Mouse (Mus musculus) embryonic fibroblast, embryonic 13.5 days (primary cell): ENCODE measurements at regions not wholly inside any gene's neighbourhood (a gene's known extent, or its start where the extent isn't known, plus 50 kb on each side); places are given as distances from the start of the nearest gene placed in this dataset.

Source experiments
- H3K27ac ChIP-seq: 2 replicates; pipeline ENCODE4 v1.5.1; 2012; ENCODE audit warnings: low read length, control low read depth, inconsistent platforms; ENCODE audit not compliant: insufficient read depth
- H3K4me1 ChIP-seq: 2 replicates; pipeline ENCODE4 v1.6.1; 2011; ENCODE audit warnings: low read length; ENCODE audit not compliant: control insufficient read depth, insufficient read depth
- H3K4me3 ChIP-seq: 2 replicates; pipeline ENCODE4 v1.5.1; 2011; ENCODE audit warnings: mild to moderate bottlenecking, control low read depth, low read length; ENCODE audit not compliant: insufficient read depth
- CTCF ChIP-seq: IDR thresholded peaks from 2 replicates; pipeline ENCODE4 v1.5.1; 2011; ENCODE audit warnings: mild to moderate bottlenecking, control low read depth, low read length, moderate library complexity, borderline replicate concordance; ENCODE audit not compliant: insufficient read depth
- POLR2A ChIP-seq: IDR thresholded peaks from 2 replicates; pipeline ENCODE4 v1.6.1; 2011; ENCODE audit warnings: low read depth, mild to moderate bottlenecking, control low read depth, low read length, moderate library complexity

- no peak for TF ChIP-seq POLR2A
- TF ChIP-seq CTCF: no peak
- H3K4me1 ChIP-seq: no peaks in the 10 kb centered on the region
- no peak overlapping the region for H3K4me3 ChIP-seq
Measured at GRCm38 (mm10) chr13:83984651-83985331, 237.3 kb upstream of the Tmem161b start.

DNA sequence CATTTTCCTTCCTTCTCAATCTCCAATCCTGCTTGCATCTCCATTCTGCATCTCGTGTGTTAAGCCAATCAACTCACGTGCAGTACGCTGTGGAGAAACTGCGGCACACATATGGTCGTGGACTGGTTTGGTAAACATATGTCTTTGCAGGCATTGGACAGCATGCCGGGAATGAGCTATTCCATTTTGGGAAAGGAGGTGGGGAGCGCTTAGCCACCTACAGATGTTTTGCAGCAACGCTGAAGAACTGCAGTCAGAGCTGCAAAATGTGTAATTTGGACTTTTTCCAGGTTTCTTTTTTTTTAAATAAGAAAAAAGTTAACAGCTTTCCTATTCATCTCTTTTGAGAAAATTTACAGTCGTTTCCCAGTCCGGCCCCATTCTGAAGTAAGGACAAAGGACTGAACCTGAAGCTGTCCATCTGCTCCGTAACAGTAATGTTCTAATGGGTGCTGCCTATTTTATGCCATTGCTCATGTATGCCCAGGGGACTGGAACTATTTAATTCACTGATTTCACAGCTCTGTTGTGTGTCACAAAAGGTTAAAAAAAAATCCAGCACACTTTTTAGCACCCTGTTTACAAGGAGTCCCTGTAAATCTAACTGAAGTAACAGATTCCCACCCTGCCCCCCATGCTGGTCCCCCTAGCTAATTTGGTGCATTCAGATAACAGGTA, 234.2 kb upstream of the Tmem161b start:
- Histone ChIP-seq H3K4me3 (no peak overlapping the region), H3K4me1 (no peaks in the 10 kb centered on the region), H3K27ac (no peak overlapping the region)
- no peak for TF ChIP-seq POLR2A

More at GRCm38 (mm10) chr13:83984651-83985331, 237.3 kb upstream of the Tmem161b start:
- H3K27ac ChIP-seq: no peak overlapping the region

- no peak overlapping the region for H3K27ac ChIP-seq
- H3K4me1 ChIP-seq: no peaks in the 10 kb centered on the region
Measured at GRCm38 (mm10) chr13:83988517-83988916, 233.6 kb upstream of the Tmem161b start.

GRCm38 (mm10) chr13:83997599-83998369, 224.3 kb upstream of the Tmem161b start:
- Histone ChIP-seq H3K27ac (no peak overlapping the region), H3K4me3 (no peak overlapping the region), H3K4me1 (no peaks in the 10 kb centered on the region)
- no peak for TF ChIP-seq POLR2A
- no peak for TF ChIP-seq CTCF

More at GRCm38 (mm10) chr13:83988517-83988916, 233.6 kb upstream of the Tmem161b start:
- H3K4me3 ChIP-seq: no peak overlapping the region
- TF ChIP-seq POLR2A (no peak), CTCF (no peak)

DNA sequence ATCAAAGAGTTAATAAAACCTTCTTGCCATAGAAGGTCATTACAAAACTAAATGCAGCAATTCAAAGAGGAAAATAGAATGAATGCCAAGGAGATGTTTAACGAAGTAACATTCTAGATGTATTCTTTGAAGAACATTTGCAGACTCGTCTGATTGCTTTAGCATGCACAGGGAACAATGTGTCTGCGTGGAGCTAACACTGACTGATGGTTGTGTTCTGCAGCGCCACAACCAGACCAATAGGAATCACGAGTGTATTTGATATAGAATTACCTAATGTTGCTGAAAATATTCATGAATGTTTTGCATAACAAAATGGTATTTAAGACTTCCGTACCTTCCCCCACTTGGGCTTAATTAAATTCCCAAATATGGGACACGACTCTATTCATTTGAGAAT, 200.3 kb upstream of the Tmem161b start:
- H3K27ac ChIP-seq: no peak overlapping the region
- H3K4me1 ChIP-seq: no peaks in the 10 kb centered on the region; the same call in 1 of the 2 replicates
- TF ChIP-seq CTCF (no peak), POLR2A (no peak)
- no peak overlapping the region for H3K4me3 ChIP-seq

GRCm38 (mm10) chr13:84023021-84023420, 199.1 kb upstream of the Tmem161b start:
- no peak overlapping the region for H3K4me3 ChIP-seq
- no peak overlapping the region for H3K27ac ChIP-seq
- TF ChIP-seq POLR2A: no peak
- no peak for TF ChIP-seq CTCF
- H3K4me1 ChIP-seq: no peaks in the 10 kb centered on the region; the same call in 1 of the 2 replicates

DNA sequence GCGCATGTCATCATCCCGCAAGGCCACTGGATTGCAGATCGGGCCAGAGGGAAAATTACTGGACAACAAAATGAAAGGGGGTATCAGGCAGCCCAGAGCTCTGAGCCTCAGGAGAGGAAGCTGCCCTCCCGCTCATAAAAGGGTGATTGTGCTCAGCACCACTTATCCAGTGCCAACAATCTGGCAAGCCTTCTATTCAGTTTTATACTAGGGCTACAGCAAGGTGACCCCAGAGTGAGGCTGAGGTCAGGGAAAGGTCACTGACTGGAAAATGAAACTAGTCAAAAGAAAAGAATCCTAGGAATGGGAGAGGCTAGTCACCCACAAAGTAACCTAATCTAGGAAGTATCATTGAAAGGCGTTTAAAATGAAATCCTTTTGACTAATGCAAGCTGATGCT, 198.5 kb upstream of the Tmem161b start:
- Histone ChIP-seq H3K27ac (no peak overlapping the region), H3K4me1 (no peaks in the 10 kb centered on the region; the same call in 1 of the 2 replicates), H3K4me3 (no peak overlapping the region)
- no peak for TF ChIP-seq CTCF

DNA sequence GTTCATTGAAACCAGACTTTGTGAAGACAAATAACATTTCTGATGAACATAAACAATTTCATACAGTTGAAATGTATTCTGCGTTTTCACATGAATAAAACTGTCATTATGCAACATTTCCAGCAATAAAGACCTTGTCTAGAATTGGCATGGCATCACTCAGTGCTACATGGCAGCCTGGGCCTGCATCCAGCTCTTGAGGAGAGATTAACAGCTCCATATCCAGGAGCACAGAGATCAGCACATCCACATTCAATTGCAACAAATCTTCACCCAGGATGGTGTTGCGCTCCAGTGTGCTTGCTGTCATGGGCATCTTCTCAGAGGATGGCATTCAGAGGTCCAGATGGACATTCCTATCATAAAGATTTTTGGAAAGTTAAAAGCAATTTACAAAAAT, 196.7 kb upstream of the Tmem161b start:
- H3K27ac ChIP-seq: no peak overlapping the region
- no peak for TF ChIP-seq POLR2A
- TF ChIP-seq CTCF: no peak
- no peaks in the 10 kb centered on the region; the same call in 1 of the 2 replicates for H3K4me1 ChIP-seq
- H3K4me3 ChIP-seq: no peak overlapping the region

GRCm38 (mm10) chr13:84047736-84048135, 174.4 kb upstream of the Tmem161b start:
- TF ChIP-seq CTCF (no peak), POLR2A (no peak)
- no peak overlapping the region for H3K27ac ChIP-seq
- H3K4me3 ChIP-seq: no peak overlapping the region
- no peaks in the 10 kb centered on the region for H3K4me1 ChIP-seq

DNA sequence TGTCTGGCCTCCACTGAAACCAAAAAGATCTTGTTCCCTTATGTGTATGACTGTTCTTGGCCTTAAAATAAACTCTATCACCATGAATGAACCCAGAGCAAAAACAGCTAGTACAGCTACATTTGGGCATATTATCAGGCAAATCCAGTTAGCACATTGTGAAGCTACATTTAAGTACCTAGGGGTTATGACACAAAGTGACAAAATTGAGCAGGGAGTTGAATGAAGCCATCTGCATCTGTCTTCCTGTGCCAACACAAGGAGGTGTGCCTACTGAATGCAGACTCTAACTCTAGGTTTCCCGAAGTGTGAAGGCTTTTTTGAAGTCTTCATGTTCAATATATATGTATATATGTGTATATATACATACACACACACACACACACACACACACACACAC, 169.9 kb upstream of the Tmem161b start:
- no peaks in the 10 kb centered on the region for H3K4me1 ChIP-seq
- no peak overlapping the region for H3K4me3 ChIP-seq
- no peak overlapping the region for H3K27ac ChIP-seq
- TF ChIP-seq CTCF (no peak), POLR2A (no peak)
